Mouse (Mus musculus) splenic B cell, adult 2 months (primary cell): ENCODE measurements around the gene Apoc2.

Source experiments
- DNase-seq: peaks from one replicate; pipeline ENCODE4 v3.0.0-alpha.2; 2011; ENCODE audit warnings: low read depth, low spot score
- H3K27me3 ChIP-seq: 2 replicates; pipeline ENCODE4 v1.6.1; 2012; ENCODE audit warnings: mild to moderate bottlenecking, low read length, moderate library complexity, mixed read lengths; ENCODE audit not compliant: control insufficient read depth, poor library complexity, insufficient read depth, severe bottlenecking
- H3K36me3 ChIP-seq: 2 replicates; pipeline ENCODE4 v1.6.1; 2012; ENCODE audit warnings: mild to moderate bottlenecking, low read length, moderate library complexity, mixed read lengths; ENCODE audit not compliant: control insufficient read depth, poor library complexity, insufficient read depth, severe bottlenecking

Gene Apoc2

GRCm38 (mm10) chr7:19705271-19705670 is 27.5 kb upstream of the Apoc2 start:
- Histone ChIP-seq H3K36me3 (0 out of 2 replicates have a peak, but pooled peaks cover 2% of the 10 kb centered on the region), H3K27me3 (no peaks in the 10 kb centered on the region)
- no peak for DNase-seq

DNA sequence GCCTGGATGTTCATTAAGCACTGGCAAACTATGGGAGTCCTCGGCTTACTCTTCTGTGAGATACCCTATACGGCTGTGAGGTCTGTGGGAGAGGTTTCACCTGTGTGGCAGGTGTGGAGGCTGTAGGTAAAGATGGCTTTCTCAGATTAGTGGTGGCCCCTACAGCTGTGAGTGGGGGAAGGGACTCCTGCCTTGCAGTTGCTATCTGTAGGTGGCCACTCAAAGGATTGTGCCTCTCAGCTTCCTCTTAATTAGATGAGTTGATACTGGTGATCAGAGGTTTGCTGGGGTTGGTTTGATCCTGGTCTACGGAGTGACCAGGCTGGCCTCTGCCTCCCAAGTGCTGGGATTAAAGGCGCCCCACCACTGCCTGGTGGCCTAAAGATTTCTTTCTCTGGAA is 26.7 kb upstream of the Apoc2 start:
- DNase-seq = no peak
- Histone ChIP-seq H3K36me3 (0 out of 2 replicates have a peak, but pooled peaks cover 2% of the 10 kb centered on the region), H3K27me3 (no peaks in the 10 kb centered on the region)

- no peak for DNase-seq
- Histone ChIP-seq H3K27me3 (no peaks in the 10 kb centered on the region), H3K36me3 (0 out of 2 replicates have a peak, but pooled peaks cover under 1% of the 10 kb centered on the region)
Measured at GRCm38 (mm10) chr7:19702859-19703555, 25.3 kb upstream of the Apoc2 start.

DNA sequence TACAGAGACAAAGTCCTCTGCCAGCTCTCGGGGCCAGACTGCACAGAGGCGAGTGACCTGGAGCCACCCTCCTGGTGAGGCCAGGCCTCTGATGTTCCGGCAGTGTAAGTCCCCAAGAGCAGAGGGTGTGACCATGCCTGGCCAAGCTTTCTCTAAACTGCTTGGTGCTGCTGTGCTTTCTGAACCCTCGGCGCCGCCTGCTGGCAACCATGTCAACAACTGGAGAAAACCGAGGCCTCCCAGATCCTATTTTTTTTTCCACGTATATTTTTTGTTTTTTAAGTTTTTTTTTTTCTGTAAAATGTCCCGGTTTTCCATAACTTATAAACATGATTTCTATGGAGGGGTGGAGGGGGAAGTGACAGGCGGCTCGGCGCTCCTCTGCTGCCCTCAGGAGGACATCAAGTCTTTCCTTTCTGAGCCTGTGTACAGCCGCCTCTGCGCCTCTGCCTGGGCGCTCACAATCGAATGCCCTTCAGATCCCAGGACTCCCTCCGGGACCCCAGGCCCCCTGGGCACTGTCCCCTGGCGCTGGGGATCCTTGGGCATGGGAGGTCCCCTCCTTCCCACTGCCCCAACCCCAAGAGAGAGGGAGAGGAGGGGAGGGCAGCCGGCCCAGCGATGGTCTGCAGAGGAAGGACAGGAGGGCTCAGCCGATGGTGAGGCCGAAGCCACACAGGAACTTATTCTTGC is 23.5 kb upstream of the Apoc2 start:
- peak; percentile 72 for DNase-seq
- H3K27me3 ChIP-seq = no peaks in the 10 kb centered on the region

GRCm38 (mm10) chr7:19700299-19701068 is 22.7 kb upstream of the Apoc2 start:
- peak; percentile 43 for DNase-seq
- Histone ChIP-seq H3K27me3 (no peaks in the 10 kb centered on the region), H3K36me3 (no peaks in the 10 kb centered on the region)

More for the DNA sequence above, 23.5 kb upstream of the Apoc2 start:
- no peaks in the 10 kb centered on the region for H3K36me3 ChIP-seq

- no peak for DNase-seq
- no peaks in the 10 kb centered on the region for H3K36me3 ChIP-seq
- no peaks in the 10 kb centered on the region for H3K27me3 ChIP-seq
Measured at GRCm38 (mm10) chr7:19699827-19700148, 22.0 kb upstream of the Apoc2 start.

DNA sequence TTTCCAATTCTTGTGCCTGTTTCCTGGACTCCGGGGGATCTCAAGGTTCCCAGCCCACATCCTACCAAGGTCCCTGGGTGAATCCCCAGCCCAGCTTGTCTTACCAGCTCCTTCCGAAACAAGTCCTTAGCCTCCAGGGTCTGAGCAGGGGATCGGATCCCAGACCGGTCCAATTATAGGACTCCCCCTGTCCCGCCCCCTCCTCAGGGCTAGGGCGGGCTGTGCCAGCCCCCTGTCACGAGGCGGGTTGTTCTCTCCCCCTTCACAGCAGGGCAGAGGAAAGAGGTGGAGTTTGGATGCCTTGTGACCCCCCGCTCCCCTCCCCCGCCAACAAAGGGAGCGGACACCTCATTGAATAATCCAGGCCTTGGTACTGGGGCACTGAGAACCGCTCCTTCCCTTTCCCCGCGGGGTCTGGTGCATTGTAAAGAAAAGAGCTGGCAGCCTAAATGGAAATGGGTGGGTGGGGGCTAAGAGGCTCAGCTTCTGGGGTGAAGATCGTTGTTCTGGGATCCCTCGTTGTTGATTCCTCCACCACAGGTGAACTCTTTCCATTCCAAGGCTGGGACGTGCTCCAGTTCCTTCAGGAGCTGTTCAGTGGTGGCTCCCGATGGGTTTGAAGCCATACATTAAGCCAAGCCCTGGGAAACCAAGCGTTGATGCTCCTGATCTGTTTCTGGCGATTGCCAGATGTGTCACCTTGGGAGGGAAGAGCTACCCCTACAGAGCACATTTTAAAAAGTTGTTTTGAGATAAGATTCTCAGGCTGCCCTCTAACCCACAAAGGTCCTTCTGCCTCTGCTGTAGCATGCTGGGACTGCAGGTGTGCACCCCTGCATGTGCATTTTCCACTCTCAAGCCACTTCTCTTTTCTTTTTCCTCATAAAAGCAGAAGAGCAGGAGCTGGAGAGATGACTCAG is 21.4 kb upstream of the Apoc2 start, which contains the start of gene Apoe:
Apoe (minus strand) TSS at position 282 of the 920 bp plus-strand sequence.
- no peaks in the 10 kb centered on the region for H3K27me3 ChIP-seq
- H3K36me3 ChIP-seq = no peaks in the 10 kb centered on the region
- DNase-seq = peak; percentile 65

DNA sequence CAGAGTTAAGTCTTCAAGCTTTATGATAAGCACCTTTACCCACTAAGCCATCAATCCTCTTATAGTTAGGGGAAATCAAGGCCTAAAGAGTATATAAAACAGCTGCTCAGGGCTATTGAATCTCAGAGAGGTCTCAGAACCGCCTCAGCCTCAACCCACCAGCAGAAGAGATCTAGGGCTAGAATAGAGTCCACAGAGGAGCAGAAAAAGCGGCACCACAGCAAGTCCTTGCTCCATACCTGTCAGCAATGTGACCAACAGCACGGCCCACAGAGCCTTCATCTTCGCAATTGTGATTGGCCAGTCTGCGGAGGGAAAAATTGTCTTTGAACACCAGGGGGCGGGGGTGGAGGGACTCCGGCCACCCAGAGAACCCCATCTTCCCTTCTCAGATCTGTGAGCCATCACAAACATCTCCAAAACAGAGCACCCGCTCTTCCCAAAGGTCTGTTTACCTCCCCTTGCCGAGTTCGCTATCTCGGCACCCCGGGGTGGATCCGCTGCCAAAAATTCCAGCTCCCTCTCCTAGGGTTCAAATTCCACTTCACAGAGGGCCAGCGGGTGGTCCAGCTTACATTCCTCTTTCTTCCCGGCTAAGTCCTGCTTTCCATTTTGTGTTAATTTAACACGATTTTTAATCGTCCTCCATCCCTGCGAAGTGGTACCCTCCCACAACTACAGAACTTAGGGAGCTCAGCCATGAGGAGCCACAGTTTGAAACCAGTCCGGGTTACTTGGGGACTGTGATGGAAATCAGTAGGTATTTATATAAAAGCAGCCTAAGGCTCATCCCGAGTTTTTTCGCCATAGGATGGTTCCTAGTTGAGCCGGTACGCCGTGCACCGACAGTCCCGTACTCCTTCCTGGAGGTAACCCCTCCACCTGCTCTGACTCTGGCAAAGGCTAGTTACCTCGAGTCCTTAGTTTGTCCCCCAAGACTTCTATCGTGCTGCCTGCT is 20.5 kb upstream of the Apoc2 start:
- no peaks in the 10 kb centered on the region for H3K27me3 ChIP-seq
- no peaks in the 10 kb centered on the region for H3K36me3 ChIP-seq
- peak; percentile 65 for DNase-seq

DNA sequence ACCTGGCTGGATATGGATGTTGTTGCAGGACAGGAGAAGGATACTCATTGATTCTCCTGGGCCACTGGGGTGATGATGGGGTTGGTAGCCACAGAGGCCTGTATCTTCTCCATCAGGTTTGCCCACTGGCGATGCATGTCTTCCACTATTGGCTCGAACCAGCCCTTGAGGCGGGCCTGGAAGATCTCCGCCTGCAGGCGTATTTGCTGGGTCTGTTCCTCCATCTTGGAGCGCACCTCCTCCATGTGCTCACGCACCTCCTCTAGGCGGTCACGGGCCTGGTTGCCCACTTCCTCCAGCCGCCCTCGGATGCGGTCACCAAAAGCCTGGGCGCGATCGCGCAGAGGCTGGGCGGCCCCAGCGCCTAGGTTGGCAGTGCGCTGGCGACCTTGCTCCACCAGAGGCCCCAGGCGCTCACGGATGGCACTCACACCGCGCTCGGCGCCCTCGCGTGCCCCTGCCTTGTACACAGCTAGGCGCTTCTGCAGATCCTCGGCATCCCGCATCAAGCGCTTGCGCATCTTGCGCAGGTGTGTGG is 18.7 kb upstream of the Apoc2 start:
- DNase-seq = no peak
- Histone ChIP-seq H3K27me3 (no peaks in the 10 kb centered on the region), H3K36me3 (no peaks in the 10 kb centered on the region)

DNA sequence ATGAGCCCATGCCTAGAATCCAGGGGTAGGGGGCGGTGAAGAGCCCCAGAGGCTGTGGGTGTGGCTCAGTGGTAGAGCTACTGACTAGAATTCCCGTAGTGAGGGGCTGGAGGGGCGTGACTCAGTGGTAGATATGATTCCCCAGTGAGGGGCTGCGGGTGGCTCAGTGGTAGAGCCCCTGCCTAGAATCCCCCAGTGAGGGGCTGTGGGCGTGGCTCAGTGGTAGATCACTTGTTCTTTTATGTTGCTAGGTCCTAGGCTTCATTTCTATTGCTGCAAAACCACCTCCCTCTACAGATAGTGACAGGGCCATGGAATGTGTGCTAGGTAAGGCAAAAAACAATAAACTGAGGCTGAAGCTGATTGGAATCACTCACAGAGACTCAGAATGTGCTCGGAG is 18.1 kb upstream of the Apoc2 start:
- no peaks in the 10 kb centered on the region for H3K27me3 ChIP-seq
- no peaks in the 10 kb centered on the region for H3K36me3 ChIP-seq
- no peak for DNase-seq

- Histone ChIP-seq H3K36me3 (no peaks in the 10 kb centered on the region), H3K27me3 (no peaks in the 10 kb centered on the region)
- DNase-seq = no peak
Measured at GRCm38 (mm10) chr7:19695213-19695594, 17.5 kb upstream of the Apoc2 start.

DNA sequence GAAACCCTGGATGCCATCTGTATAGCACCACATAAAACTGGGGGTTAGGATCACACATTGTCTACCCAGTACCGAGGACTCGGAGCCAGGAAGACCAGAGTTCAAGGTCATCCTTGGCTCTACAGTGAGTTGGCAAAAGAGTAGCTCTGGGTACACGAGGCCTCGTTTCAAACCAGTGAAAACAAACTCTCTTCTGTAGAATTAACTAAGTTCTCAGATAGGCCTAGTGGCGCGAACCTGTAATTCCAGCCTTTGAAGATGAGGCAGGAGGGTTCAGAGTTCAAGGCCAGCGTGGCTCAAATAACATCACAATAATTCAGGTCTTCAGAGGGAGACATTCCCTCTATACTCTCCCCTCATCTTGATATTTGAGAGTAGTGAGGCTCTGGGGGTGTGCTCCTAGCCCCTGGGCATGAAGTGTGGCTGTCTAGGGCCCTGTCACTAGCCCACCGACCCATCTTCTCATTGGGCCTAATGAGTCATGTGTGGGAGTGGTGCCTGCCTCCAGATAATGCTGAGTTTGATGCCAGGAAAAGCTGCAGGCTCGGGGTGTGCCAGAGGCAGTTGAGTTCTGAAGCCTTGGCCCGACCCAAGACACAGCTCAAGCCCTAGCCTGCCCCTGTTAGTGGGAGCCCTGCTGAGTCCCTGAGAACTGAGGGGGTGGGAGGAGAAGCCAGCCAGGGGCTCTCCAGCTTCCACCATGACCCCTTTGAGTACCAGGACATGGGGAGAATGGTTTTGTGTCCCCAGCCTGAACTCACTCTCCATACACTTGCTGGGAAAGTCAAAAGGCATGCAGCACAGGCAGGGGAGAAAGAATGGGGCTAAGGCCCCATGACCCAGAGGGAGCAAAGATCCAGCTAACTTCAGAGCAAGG is 16.8 kb upstream of the Apoc2 start:
- no peak for DNase-seq
- H3K27me3 ChIP-seq = no peaks in the 10 kb centered on the region
- H3K36me3 ChIP-seq = no peaks in the 10 kb centered on the region
